Mouse (Mus musculus): ENCODE data around the gene Pank3. TPM values are rescaled to one million over a fixed set of nuclear protein-coding genes. Genes with fewer than 3 reads are reported as not detected.
"Not testable (repeated sequence)": the region's sequence is repeated elsewhere in the genome, so short reads cannot be mapped to it uniquely, and the experiment has no call there.

The Pank3 gene
- polyA plus RNA-seq, 1 experiment: 7.1 TPM

GRCm38 (mm10) chr11:35780336-35780735 is 11.1 kb downstream of the Pank3 start:
- no peak for TF ChIP-seq CEBPB (IDR thresholded peaks at IDR 0.05; ENCODE audit: low read depth)
- no peak for TF ChIP-seq CTCF (IDR thresholded peaks at IDR 0.05; ENCODE audit: control insufficient read depth, insufficient read depth, insufficient read length)
- no peak for TF ChIP-seq FOSL1 (IDR thresholded peaks at IDR 0.05; ENCODE audit: insufficient read depth, low read length, poor library complexity, severe bottlenecking)
- no peak for TF ChIP-seq MYOG (IDR thresholded peaks at IDR 0.05; ENCODE audit: control insufficient read depth, extremely low read depth, insufficient read length)
- TF ChIP-seq MAX (IDR thresholded peaks at IDR 0.05): no peak
- TF ChIP-seq USF1 (IDR thresholded peaks at IDR 0.05; ENCODE audit: low read depth): no peak
- TF ChIP-seq MYOD1 (IDR thresholded peaks at IDR 0.05; ENCODE audit: control insufficient read depth, insufficient read length, low read depth): no peak
- Histone ChIP-seq H3K36me3 (ENCODE audit: control insufficient read depth, insufficient read depth) (peaks cover 95% of the 10 kb centered on the region), H3ac (ENCODE audit: control insufficient read depth, insufficient read length, low read depth) (no peak overlapping the region), H3K79me2 (ENCODE audit: control insufficient read depth, insufficient read depth) (peaks cover 70% of the 10 kb centered on the region), H3K27me3 (ENCODE audit: control insufficient read depth, insufficient read depth, insufficient read length) (no peaks in the 10 kb centered on the region), H3K79me3 (ENCODE audit: low read depth) (peaks cover 63% of the 10 kb centered on the region), H3K4me3 (ENCODE audit: insufficient read depth, poor library complexity, severe bottlenecking) (no peak overlapping the region)

DNA sequence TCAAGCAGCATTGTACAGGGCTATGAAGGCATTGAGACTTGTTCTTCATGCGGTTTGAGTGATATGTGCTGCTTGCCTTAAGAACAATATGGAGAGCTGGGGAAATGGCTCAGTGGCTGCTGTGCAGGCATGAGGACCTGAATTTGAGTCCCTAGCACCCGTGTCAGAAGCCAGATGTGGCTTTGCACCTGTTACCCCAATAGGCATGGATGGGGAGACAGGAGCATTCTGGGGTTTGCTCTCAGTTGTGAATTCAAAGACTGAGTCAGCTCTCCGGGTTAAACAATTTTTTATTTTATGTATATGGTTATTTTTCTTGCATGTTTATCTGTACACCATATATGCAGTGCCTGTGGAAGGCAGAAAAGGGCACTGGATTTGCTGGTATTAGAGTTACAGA is 13.2 kb downstream of the Pank3 start:
- TF ChIP-seq MAX (IDR thresholded peaks at IDR 0.05) (no peak), MYOG (IDR thresholded peaks at IDR 0.05; ENCODE audit: control insufficient read depth, extremely low read depth, insufficient read length) (no peak), CEBPB (IDR thresholded peaks at IDR 0.05; ENCODE audit: low read depth) (no peak), MYOD1 (IDR thresholded peaks at IDR 0.05; ENCODE audit: control insufficient read depth, insufficient read length, low read depth) (no peak), FOSL1 (IDR thresholded peaks at IDR 0.05; ENCODE audit: insufficient read depth, low read length, poor library complexity, severe bottlenecking) (no peak), USF1 (IDR thresholded peaks at IDR 0.05; ENCODE audit: low read depth) (no peak), CTCF (IDR thresholded peaks at IDR 0.05; ENCODE audit: control insufficient read depth, insufficient read depth, insufficient read length) (no peak)

DNA sequence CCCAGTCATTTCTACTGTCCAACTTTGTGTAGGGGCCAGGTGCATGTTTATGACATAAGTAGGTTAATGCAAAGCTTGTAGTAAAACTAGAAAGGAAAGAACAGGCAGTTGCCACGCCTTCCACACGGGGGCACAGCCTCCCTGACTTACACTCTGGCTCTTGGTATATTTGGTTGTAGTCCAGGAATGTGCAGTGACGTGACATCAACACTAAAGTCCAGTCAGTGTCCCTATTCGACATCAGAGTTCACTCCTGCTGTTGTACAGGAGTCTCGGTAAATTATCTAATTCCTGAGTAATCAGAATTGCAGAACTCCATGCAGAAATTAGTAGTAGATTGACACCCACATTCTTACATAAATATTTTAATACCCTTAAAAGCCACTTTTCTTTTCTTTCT is 13.8 kb downstream of the Pank3 start:
- H3K27me3 ChIP-seq (ENCODE audit: control insufficient read depth, insufficient read depth, insufficient read length): no peaks in the 10 kb centered on the region
- peaks cover 43% of the 10 kb centered on the region for H3K79me2 ChIP-seq (ENCODE audit: control insufficient read depth, insufficient read depth)
- no peak for TF ChIP-seq MYOD1 (IDR thresholded peaks at IDR 0.05; ENCODE audit: control insufficient read depth, insufficient read length, low read depth)
- no peak for TF ChIP-seq CTCF (IDR thresholded peaks at IDR 0.05; ENCODE audit: control insufficient read depth, insufficient read depth, insufficient read length)
- no peak for TF ChIP-seq USF1 (IDR thresholded peaks at IDR 0.05; ENCODE audit: low read depth)
- TF ChIP-seq FOSL1 (IDR thresholded peaks at IDR 0.05; ENCODE audit: insufficient read depth, low read length, poor library complexity, severe bottlenecking): no peak
- TF ChIP-seq CEBPB (IDR thresholded peaks at IDR 0.05; ENCODE audit: low read depth): no peak
- no peak for TF ChIP-seq MYOG (IDR thresholded peaks at IDR 0.05; ENCODE audit: control insufficient read depth, extremely low read depth, insufficient read length)
- no peak for TF ChIP-seq MAX (IDR thresholded peaks at IDR 0.05)
- H3K4me3 ChIP-seq (ENCODE audit: insufficient read depth, poor library complexity, severe bottlenecking): no peak overlapping the region
- H3K36me3 ChIP-seq (ENCODE audit: control insufficient read depth, insufficient read depth): peaks cover 96% of the 10 kb centered on the region
- peaks cover 46% of the 10 kb centered on the region for H3K79me3 ChIP-seq (ENCODE audit: low read depth)
- H3ac ChIP-seq (ENCODE audit: control insufficient read depth, insufficient read length, low read depth): no peak overlapping the region

More for the DNA sequence above, 13.2 kb downstream of the Pank3 start:
- H3ac ChIP-seq (ENCODE audit: control insufficient read depth, insufficient read length, low read depth): no peak overlapping the region
- H3K79me3 ChIP-seq (ENCODE audit: low read depth): peaks cover 47% of the 10 kb centered on the region
- no peaks in the 10 kb centered on the region for H3K27me3 ChIP-seq (ENCODE audit: control insufficient read depth, insufficient read depth, insufficient read length)
- no peak overlapping the region for H3K4me3 ChIP-seq (ENCODE audit: insufficient read depth, poor library complexity, severe bottlenecking)
- peaks cover 49% of the 10 kb centered on the region for H3K79me2 ChIP-seq (ENCODE audit: control insufficient read depth, insufficient read depth)
- peaks cover 98% of the 10 kb centered on the region for H3K36me3 ChIP-seq (ENCODE audit: control insufficient read depth, insufficient read depth)

- Histone ChIP-seq H3ac (ENCODE audit: control insufficient read depth, insufficient read length, low read depth) (no peak overlapping the region), H3K79me2 (ENCODE audit: control insufficient read depth, insufficient read depth) (peaks cover 33% of the 10 kb centered on the region), H3K36me3 (ENCODE audit: control insufficient read depth, insufficient read depth) (peaks cover 94% of the 10 kb centered on the region), H3K79me3 (ENCODE audit: low read depth) (peaks cover 39% of the 10 kb centered on the region), H3K4me3 (ENCODE audit: insufficient read depth, poor library complexity, severe bottlenecking) (no peak overlapping the region), H3K27me3 (ENCODE audit: control insufficient read depth, insufficient read depth, insufficient read length) (no peaks in the 10 kb centered on the region)
- TF ChIP-seq MYOG (IDR thresholded peaks at IDR 0.05; ENCODE audit: control insufficient read depth, extremely low read depth, insufficient read length): no peak
- no peak for TF ChIP-seq FOSL1 (IDR thresholded peaks at IDR 0.05; ENCODE audit: insufficient read depth, low read length, poor library complexity, severe bottlenecking)
- TF ChIP-seq USF1 (IDR thresholded peaks at IDR 0.05; ENCODE audit: low read depth): no peak
- no peak for TF ChIP-seq MYOD1 (IDR thresholded peaks at IDR 0.05; ENCODE audit: control insufficient read depth, insufficient read length, low read depth)
- TF ChIP-seq MAX (IDR thresholded peaks at IDR 0.05): no peak
- TF ChIP-seq CEBPB (IDR thresholded peaks at IDR 0.05; ENCODE audit: low read depth): no peak
- no peak for TF ChIP-seq CTCF (IDR thresholded peaks at IDR 0.05; ENCODE audit: control insufficient read depth, insufficient read depth, insufficient read length)
Measured at GRCm38 (mm10) chr11:35784002-35784401, 14.7 kb downstream of the Pank3 start.

GRCm38 (mm10) chr11:35784537-35784936 is 15.3 kb downstream of the Pank3 start:
- Histone ChIP-seq H3K36me3 (ENCODE audit: control insufficient read depth, insufficient read depth) (peaks cover 94% of the 10 kb centered on the region), H3K79me2 (ENCODE audit: control insufficient read depth, insufficient read depth) (peaks cover 28% of the 10 kb centered on the region), H3K4me3 (ENCODE audit: insufficient read depth, poor library complexity, severe bottlenecking) (no peak overlapping the region), H3K27me3 (ENCODE audit: control insufficient read depth, insufficient read depth, insufficient read length) (no peaks in the 10 kb centered on the region), H3ac (ENCODE audit: control insufficient read depth, insufficient read length, low read depth) (no peak overlapping the region), H3K79me3 (ENCODE audit: low read depth) (peaks cover 38% of the 10 kb centered on the region)
- TF ChIP-seq MAX (IDR thresholded peaks at IDR 0.05): no peak
- TF ChIP-seq MYOG (IDR thresholded peaks at IDR 0.05; ENCODE audit: control insufficient read depth, extremely low read depth, insufficient read length): no peak
- TF ChIP-seq FOSL1 (IDR thresholded peaks at IDR 0.05; ENCODE audit: insufficient read depth, low read length, poor library complexity, severe bottlenecking): no peak
- TF ChIP-seq MYOD1 (IDR thresholded peaks at IDR 0.05; ENCODE audit: control insufficient read depth, insufficient read length, low read depth): no peak
- no peak for TF ChIP-seq CEBPB (IDR thresholded peaks at IDR 0.05; ENCODE audit: low read depth)

DNA sequence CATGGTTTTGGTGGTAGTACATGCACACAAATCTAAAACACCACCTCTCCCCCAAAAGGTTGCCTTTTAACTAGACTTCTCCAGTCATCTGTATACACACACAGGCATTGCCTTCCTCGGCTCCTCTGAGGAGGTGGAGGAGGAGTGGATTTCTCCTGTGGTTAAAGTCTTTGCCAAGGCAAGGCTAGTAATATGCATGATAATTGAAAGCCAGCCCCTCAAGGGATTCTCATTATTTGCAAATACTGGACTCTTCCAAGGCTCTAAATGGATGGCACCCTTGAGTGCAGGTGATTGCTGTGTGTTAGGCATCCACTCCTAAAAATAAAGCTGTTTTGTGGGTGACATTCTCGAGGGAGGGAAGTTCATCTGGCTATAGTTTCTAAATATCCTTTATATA is 19.2 kb downstream of the Pank3 start:
- H3K27me3 ChIP-seq (ENCODE audit: control insufficient read depth, insufficient read depth, insufficient read length): no peaks in the 10 kb centered on the region
- peaks cover 9% of the 10 kb centered on the region for H3K79me3 ChIP-seq (ENCODE audit: low read depth)
- H3K4me3 ChIP-seq (ENCODE audit: insufficient read depth, poor library complexity, severe bottlenecking): no peak overlapping the region
- H3K79me2 ChIP-seq (ENCODE audit: control insufficient read depth, insufficient read depth): no peaks in the 10 kb centered on the region
- TF ChIP-seq MAX (IDR thresholded peaks at IDR 0.05) (no peak), MYOG (IDR thresholded peaks at IDR 0.05; ENCODE audit: control insufficient read depth, extremely low read depth, insufficient read length) (no peak), FOSL1 (IDR thresholded peaks at IDR 0.05; ENCODE audit: insufficient read depth, low read length, poor library complexity, severe bottlenecking) (no peak), CEBPB (IDR thresholded peaks at IDR 0.05; ENCODE audit: low read depth) (no peak), MYOD1 (IDR thresholded peaks at IDR 0.05; ENCODE audit: control insufficient read depth, insufficient read length, low read depth) (no peak), CTCF (IDR thresholded peaks at IDR 0.05; ENCODE audit: control insufficient read depth, insufficient read depth, insufficient read length) (no peak), USF1 (IDR thresholded peaks at IDR 0.05; ENCODE audit: low read depth) (no peak)
- no peak overlapping the region for H3ac ChIP-seq (ENCODE audit: control insufficient read depth, insufficient read length, low read depth)
- H3K36me3 ChIP-seq (ENCODE audit: control insufficient read depth, insufficient read depth): peaks cover 81% of the 10 kb centered on the region

GRCm38 (mm10) chr11:35792800-35793199 is 23.5 kb downstream of the Pank3 start:
- H3K79me2 ChIP-seq (ENCODE audit: control insufficient read depth, insufficient read depth); H3K4me3 ChIP-seq (ENCODE audit: insufficient read depth, poor library complexity, severe bottlenecking); H3K79me3 ChIP-seq (ENCODE audit: low read depth); H3ac ChIP-seq (ENCODE audit: control insufficient read depth, insufficient read length, low read depth); H3K27me3 ChIP-seq (ENCODE audit: control insufficient read depth, insufficient read depth, insufficient read length): not testable (repeated sequence)
- H3K36me3 ChIP-seq (ENCODE audit: control insufficient read depth, insufficient read depth): peaks cover 39% of the 10 kb centered on the region

All from C2C12 (cell line).